Mouse (Mus musculus) testis, adult 2 months (tissue): ENCODE data around the gene Faxc. TPM values are rescaled to one million over a fixed set of nuclear protein-coding genes. Genes with fewer than 3 reads are reported as not detected.

Source experiments
- H3K27ac ChIP-seq: fragments of 200-500 bp; 2 replicates; pipeline ENCODE4 v1.5.1; 2012; ENCODE audit warnings: low read depth, low read length; ENCODE audit not compliant: control insufficient read depth, insufficient read depth
- H3K27me3 ChIP-seq: fragments of 200-500 bp; 2 replicates; pipeline ENCODE4 v1.6.1; 2012; ENCODE audit warnings: mild to moderate bottlenecking, low read length, moderate library complexity; ENCODE audit not compliant: control insufficient read depth, insufficient read depth
- H3K36me3 ChIP-seq: fragments of 200-500 bp; 2 replicates; pipeline ENCODE4 v1.6.1; 2012; ENCODE audit warnings: mild to moderate bottlenecking, low read length; ENCODE audit not compliant: control insufficient read depth, insufficient read depth
- H3K4me1 ChIP-seq: fragments of 200-500 bp; 2 replicates; pipeline ENCODE4 v1.6.1; 2012; ENCODE audit warnings: low read length; ENCODE audit not compliant: control insufficient read depth, insufficient read depth
- H3K4me3 ChIP-seq: fragments of 200-500 bp; 2 replicates; pipeline ENCODE4 v1.5.1; 2012; ENCODE audit warnings: low read depth, mild to moderate bottlenecking, low read length, moderate library complexity, mixed read lengths; ENCODE audit not compliant: control insufficient read depth
- CTCF ChIP-seq: fragments of 200-500 bp; IDR thresholded peaks from 2 replicates; pipeline ENCODE4 v1.5.1; 2012; ENCODE audit warnings: low read depth, mild to moderate bottlenecking, inconsistent platforms, low read length, moderate library complexity; ENCODE audit not compliant: control insufficient read depth, insufficient read depth, insufficient replicate concordance
- POLR2A ChIP-seq: fragments of 200-500 bp; IDR thresholded peaks from 2 replicates; pipeline ENCODE4 v1.6.1; 2012; ENCODE audit warnings: low read depth, mild to moderate bottlenecking, inconsistent platforms, low read length, moderate library complexity; ENCODE audit not compliant: control insufficient read depth
- polyA plus RNA-seq: library from polyadenylated mRNA; depleted of rRNA; stranded (reverse); fragments of >200 nt; gene quantifications from 2 replicates; pipeline ENCODE4 v1.2.3, GENCODE M21; 2012; rRNA removed

The Faxc gene
- 1.5 and 2.2 TPM in 2 replicates for polyA plus RNA-seq

GRCm38 (mm10) chr4:21930971-21931771 lies at the start of gene Faxc:
Faxc (plus strand) TSS chr4:21931329.
- H3K4me1 ChIP-seq = peaks cover 7% of the 10 kb centered on the region
- no peak within 1 kb of the TSS for H3K27ac ChIP-seq
- H3K4me3 ChIP-seq = peak within 1 kb of the TSS; percentile 73
- H3K27me3 ChIP-seq = no peaks in the 10 kb centered on the region
- TF ChIP-seq POLR2A = no peak
- H3K36me3 ChIP-seq = no peaks in the 10 kb centered on the region

- H3K4me1 ChIP-seq = no peaks in the 10 kb centered on the region; the same call in 1 of the 2 replicates
- H3K27me3 ChIP-seq = no peaks in the 10 kb centered on the region
- no peaks in the 10 kb centered on the region for H3K36me3 ChIP-seq
- H3K4me3 ChIP-seq = no peak overlapping the region
- TF ChIP-seq CTCF = no peak
- no peak for TF ChIP-seq POLR2A
- H3K27ac ChIP-seq = no peak overlapping the region
Observed at GRCm38 (mm10) chr4:21882806-21883205, 48.3 kb upstream of the Faxc start.

DNA sequence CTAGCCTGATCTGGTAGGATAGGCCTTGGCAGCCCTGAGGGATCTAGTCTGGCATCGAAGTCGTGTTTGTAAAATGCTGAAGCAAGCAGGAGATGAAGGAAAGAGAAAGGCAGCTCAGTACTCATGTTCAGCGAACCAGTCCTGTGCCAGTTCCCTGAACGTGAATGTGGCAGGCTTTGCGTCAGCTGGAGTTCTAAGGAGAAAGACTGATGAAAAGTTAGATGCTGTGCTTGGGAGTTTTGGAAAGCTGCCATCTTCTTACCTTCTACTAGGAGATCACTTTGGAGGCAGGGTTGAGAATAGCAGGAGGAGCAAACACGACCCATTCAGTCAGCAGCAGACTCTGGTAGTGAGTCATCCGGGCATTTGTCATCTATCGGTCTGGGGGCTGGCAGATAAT lies 45.3 kb upstream of the Faxc start:
- H3K27ac ChIP-seq = no peak overlapping the region
- TF ChIP-seq POLR2A (no peak), CTCF (no peak)
- no peaks in the 10 kb centered on the region for H3K36me3 ChIP-seq
- H3K4me3 ChIP-seq = no peak overlapping the region
- H3K4me1 ChIP-seq = no peaks in the 10 kb centered on the region
- no peaks in the 10 kb centered on the region for H3K27me3 ChIP-seq

DNA sequence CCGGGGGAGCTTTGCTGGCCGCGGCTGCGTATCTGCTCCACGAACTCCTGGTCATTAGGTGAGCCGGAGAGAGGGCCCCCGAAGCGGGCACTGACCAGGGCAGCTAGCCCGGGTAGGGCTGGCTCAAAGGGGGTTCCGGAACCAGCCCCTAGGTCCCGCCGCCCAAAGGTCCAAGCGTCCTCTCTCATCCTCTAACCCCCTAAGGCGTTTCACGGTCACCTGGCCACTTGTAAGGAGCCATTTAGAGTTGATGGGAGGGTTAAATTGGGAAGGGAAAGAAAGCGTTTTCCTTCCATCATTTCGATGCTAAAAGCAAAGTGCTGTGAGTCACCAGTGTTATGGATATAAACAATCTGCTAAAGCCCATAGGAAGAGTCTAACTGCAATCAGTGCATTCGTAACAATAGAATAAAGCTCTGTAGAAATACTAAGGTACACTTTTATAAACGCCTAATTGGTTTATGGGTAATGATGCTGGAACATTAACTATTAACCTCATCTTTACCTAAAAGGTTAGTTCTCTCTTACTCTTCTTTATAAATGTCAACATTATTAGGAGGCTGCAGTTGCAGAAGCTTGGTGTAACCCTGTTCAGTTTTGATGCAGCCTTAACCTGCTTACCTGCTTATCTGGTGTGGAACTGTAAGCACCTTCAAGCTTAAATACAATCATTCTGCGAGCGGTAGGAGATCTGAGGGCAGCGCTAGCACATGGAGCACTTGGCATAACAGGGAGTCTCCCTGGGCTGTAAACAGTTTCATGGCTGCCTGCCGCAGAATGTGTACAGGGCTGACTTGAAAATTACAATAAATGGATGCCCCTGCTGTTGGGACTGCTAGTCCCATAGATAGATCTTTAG lies 872 bp downstream of the Faxc start:
- Histone ChIP-seq H3K27me3 (no peaks in the 10 kb centered on the region), H3K4me1 (peaks cover 7% of the 10 kb centered on the region), H3K4me3 (peak overlapping the region; percentile 73), H3K36me3 (no peaks in the 10 kb centered on the region), H3K27ac (no peak overlapping the region)
- TF ChIP-seq CTCF = no peak
- no peak for TF ChIP-seq POLR2A

DNA sequence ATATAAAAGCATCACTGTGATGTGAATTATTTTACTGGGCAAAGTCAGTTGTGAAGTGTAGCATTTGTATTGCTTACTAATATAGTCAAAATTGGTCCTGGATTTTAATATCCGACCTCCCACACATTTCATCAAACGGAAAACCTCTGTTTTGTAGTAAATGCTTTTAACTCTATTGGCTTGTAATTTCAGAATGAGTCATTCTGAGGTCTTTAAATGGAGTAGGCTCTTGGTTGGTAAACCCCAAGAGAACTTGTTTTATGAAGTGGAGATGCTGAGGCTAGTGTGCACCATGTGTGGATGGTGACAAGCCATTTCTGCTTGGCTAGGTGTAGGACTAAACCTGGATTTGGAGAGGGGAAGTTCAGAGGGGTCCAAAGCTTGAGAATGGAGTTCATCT lies 4.2 kb downstream of the Faxc start:
- H3K36me3 ChIP-seq = no peaks in the 10 kb centered on the region
- peaks cover 7% of the 10 kb centered on the region for H3K4me1 ChIP-seq
- H3K27ac ChIP-seq = no peak overlapping the region
- TF ChIP-seq CTCF (no peak), POLR2A (no peak)
- no peaks in the 10 kb centered on the region for H3K27me3 ChIP-seq
- H3K4me3 ChIP-seq = no peak overlapping the region

DNA sequence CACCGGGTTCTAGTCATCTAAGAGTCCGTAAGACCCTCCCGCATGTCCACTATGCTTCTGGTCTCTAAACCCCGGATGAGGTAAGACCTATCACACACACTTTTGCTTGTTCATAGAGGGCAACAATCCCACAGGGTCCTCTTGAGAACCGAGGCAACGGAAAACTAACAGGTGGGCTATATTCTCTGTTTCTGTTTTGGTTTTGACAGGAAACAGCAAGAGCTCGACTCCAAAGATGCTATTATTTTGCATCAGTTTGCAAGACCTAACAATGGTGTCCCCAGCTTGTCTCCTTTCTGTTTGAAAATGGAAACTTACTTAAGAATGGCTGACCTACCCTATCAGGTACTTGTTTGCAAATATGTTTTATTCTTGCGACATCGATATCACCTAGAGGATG lies 5.3 kb downstream of the Faxc start:
- TF ChIP-seq POLR2A = no peak
- no peak for TF ChIP-seq CTCF
- H3K4me1 ChIP-seq = peaks cover 4% of the 10 kb centered on the region
- H3K4me3 ChIP-seq = no peak overlapping the region
- H3K27me3 ChIP-seq = no peaks in the 10 kb centered on the region
- H3K36me3 ChIP-seq = no peaks in the 10 kb centered on the region
- H3K27ac ChIP-seq = no peak overlapping the region

DNA sequence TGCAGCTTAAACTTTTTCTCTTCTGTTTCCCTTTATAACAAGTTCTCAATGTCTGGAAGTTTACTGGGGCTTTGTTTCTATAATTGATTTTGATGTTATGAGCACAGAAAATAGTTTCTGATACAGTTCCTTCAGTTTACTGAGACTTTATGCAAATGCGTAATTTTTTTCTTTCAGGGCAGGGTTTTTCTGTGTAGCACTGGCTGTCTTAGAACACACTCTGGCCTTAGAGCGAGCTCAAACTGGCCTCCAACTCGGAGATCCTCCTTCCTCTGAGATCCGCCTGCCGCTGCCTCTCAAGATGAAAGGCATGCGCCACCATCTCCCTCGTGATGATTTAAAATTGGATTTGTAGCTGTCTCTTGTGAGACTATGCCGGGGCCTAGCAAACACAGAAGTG lies 6.8 kb downstream of the Faxc start:
- Histone ChIP-seq H3K27me3 (no peaks in the 10 kb centered on the region), H3K4me1 (no peaks in the 10 kb centered on the region), H3K4me3 (no peak overlapping the region), H3K27ac (no peak overlapping the region), H3K36me3 (no peaks in the 10 kb centered on the region)
- no peak for TF ChIP-seq CTCF
- TF ChIP-seq POLR2A = no peak
